36 mouse cellular contexts compared by ENCODE assay signal in genomic region chr5:65885699-65886443, GRCm38 (mm10). TPM values are rescaled to one million over a fixed set of nuclear protein-coding genes. Genes with fewer than 3 reads are reported as not detected.
DNase-seq lines count a peak whose midpoint lies in the region; ATAC-seq lines count a peak whose summit lies in the region.
"Had no signal": no experiment of that assay in that cellular context is flagged by ENCODE, and none has a peak within 500 bp of the region (broad histone marks: within the 10 kb centered on the region; RNA-seq: fewer than 3 reads in every experiment).

No protein-coding gene starts in this region.

- DNase-seq in kidney, adult 8-10 months, result peak; percentile 6 to 27
- DNase-seq in kidney, postnatal 4 days, result no peak
- DNase-seq in liver, embryonic 11.5 days (ENCODE audit: low spot score), result no peak
- DNase-seq in induced T-regulatory cell, adult 2 months (ENCODE audit: low read depth), result peak; percentile 64
- no peak for DNase-seq in frontal cortex, postnatal 10 days (ENCODE audit: low spot score in 2 of 2)
- DNase-seq: adrenal gland, postnatal 10 days; B cell, adult 2 months; cerebellum, adult 9-10 months; cerebellum, postnatal 36 days; embryo, embryonic 11 days; gastrocnemius, adult 2 months; heart, postnatal 14 days; layer of hippocampus, postnatal 36 days; left cerebral cortex, postnatal 4 days; right cerebral cortex, postnatal 14 days; thymus, postnatal 14 days had no signal

- no peak overlapping the region for H3K4me3 ChIP-seq in liver, embryonic 11.5 days (ENCODE audit: low read depth, low read length)
- H3K4me3 ChIP-seq in liver, embryonic 12.5 days, result no peak overlapping the region
- H3K4me3 ChIP-seq: embryonic facial prominence, embryonic 13.5 days; forebrain, embryonic 10.5 days; forebrain, embryonic 15.5 days; gastrocnemius, adult 2 months; hindbrain, embryonic 10.5 days; hindbrain, embryonic 15.5 days; liver, embryonic 15.5 days; lung, embryonic 15.5 days; midbrain, embryonic 12.5 days; myocyte; neural tube, embryonic 13.5 days; stomach, embryonic 15.5 days had no signal

- ATAC-seq in liver, embryonic 11.5 days (replicated peaks; ENCODE audit: low FRiP score), result 0 out of 2 replicates have a peak, but pooled peaks have one; percentile 57
- no peak for ATAC-seq in liver, embryonic 12.5 days
- peak; percentile 67 for ATAC-seq in megakaryocyte progenitor cell, adult 5-6 weeks (replicated peaks; ENCODE audit: poor library complexity)
- ATAC-seq: forebrain, embryonic 15.5 days; Patski had no signal

- H3K27ac ChIP-seq in liver, embryonic 11.5 days (ENCODE audit: low read depth, low read length), result no peak overlapping the region
- no peak overlapping the region for H3K27ac ChIP-seq in liver, embryonic 12.5 days
- H3K27ac ChIP-seq: embryonic facial prominence, embryonic 13.5 days; forebrain, embryonic 10.5 days; forebrain, embryonic 15.5 days; gastrocnemius, adult 2 months; hindbrain, embryonic 10.5 days; hindbrain, embryonic 15.5 days; liver, embryonic 15.5 days; lung, embryonic 15.5 days; midbrain, embryonic 12.5 days; neural tube, embryonic 13.5 days; stomach, embryonic 15.5 days had no signal

- H3K9ac ChIP-seq in liver, embryonic 11.5 days (ENCODE audit: low read depth, low read length), result no peak overlapping the region
- H3K9ac ChIP-seq in liver, embryonic 12.5 days, result no peak overlapping the region
- H3K9ac ChIP-seq: embryonic facial prominence, embryonic 13.5 days; forebrain, embryonic 15.5 days; hindbrain, embryonic 15.5 days; liver, embryonic 15.5 days; lung, embryonic 15.5 days; midbrain, embryonic 12.5 days; neural tube, embryonic 13.5 days; stomach, embryonic 15.5 days had no signal

- no peaks in the 10 kb centered on the region for H3K9me3 ChIP-seq in liver, embryonic 11.5 days (ENCODE audit: control insufficient read depth, low read length)
- no peaks in the 10 kb centered on the region for H3K9me3 ChIP-seq in liver, embryonic 12.5 days (replicated peaks)
- H3K9me3 ChIP-seq: embryonic facial prominence, embryonic 13.5 days; forebrain, embryonic 10.5 days; forebrain, embryonic 15.5 days; G1E; hindbrain, embryonic 10.5 days; hindbrain, embryonic 15.5 days; liver, embryonic 15.5 days; lung, embryonic 15.5 days; midbrain, embryonic 12.5 days; neural tube, embryonic 13.5 days; stomach, embryonic 15.5 days had no signal

- H3K4me2 ChIP-seq in liver, embryonic 11.5 days, result no peak overlapping the region
- no peak overlapping the region for H3K4me2 ChIP-seq in liver, embryonic 12.5 days
- H3K4me2 ChIP-seq: embryonic facial prominence, embryonic 13.5 days; forebrain, embryonic 15.5 days; hindbrain, embryonic 15.5 days; liver, embryonic 15.5 days; lung, embryonic 15.5 days; midbrain, embryonic 12.5 days; neural tube, embryonic 13.5 days; stomach, embryonic 15.5 days had no signal

- WGBS in liver, embryonic 11.5 days, result 64% methylated on average over 15 of the region's 15 CpGs
- 53% methylated on average over 15 of the region's 15 CpGs for WGBS in liver, embryonic 12.5 days (ENCODE audit: insufficient replicate concordance)

- no peaks in the 10 kb centered on the region for H3K27me3 ChIP-seq in liver, embryonic 11.5 days (replicated peaks; ENCODE audit: control insufficient read depth, insufficient read depth, low read length)
- no peaks in the 10 kb centered on the region for H3K27me3 ChIP-seq in liver, embryonic 12.5 days (replicated peaks)
- H3K27me3 ChIP-seq: embryonic facial prominence, embryonic 13.5 days; forebrain, embryonic 15.5 days; hindbrain, embryonic 15.5 days; liver, embryonic 15.5 days; lung, embryonic 15.5 days; midbrain, embryonic 12.5 days; neural tube, embryonic 13.5 days; Patski; stomach, embryonic 15.5 days had no signal

- no peaks in the 10 kb centered on the region for H3K36me3 ChIP-seq in liver, embryonic 11.5 days (ENCODE audit: control insufficient read depth, insufficient read depth, low read length)
- no peaks in the 10 kb centered on the region for H3K36me3 ChIP-seq in liver, embryonic 12.5 days
- H3K36me3 ChIP-seq: embryonic facial prominence, embryonic 13.5 days; forebrain, embryonic 10.5 days; forebrain, embryonic 15.5 days; G1E; hindbrain, embryonic 10.5 days; hindbrain, embryonic 15.5 days; liver, embryonic 15.5 days; lung, embryonic 15.5 days; midbrain, embryonic 12.5 days; neural tube, embryonic 13.5 days; stomach, embryonic 15.5 days had no signal

- H3K4me1 ChIP-seq in liver, embryonic 11.5 days (replicated peaks; ENCODE audit: control insufficient read depth, insufficient read depth, low read length), result peaks cover 8% of the 10 kb centered on the region
- H3K4me1 ChIP-seq in liver, embryonic 12.5 days, result peaks cover 25% of the 10 kb centered on the region
- H3K4me1 ChIP-seq: forebrain, embryonic 15.5 days; hindbrain, embryonic 15.5 days; lung, embryonic 15.5 days; midbrain, embryonic 12.5 days; neural tube, embryonic 13.5 days; stomach, embryonic 15.5 days had no signal

RNA-seq across cellular contexts. Expression of gene Rhoh, which starts 24.9 kb away (rescaled TPM):
- 1.3 and 2.4 TPM in 2 replicates for polyA plus RNA-seq in liver, embryonic 11.5 days (2014; fragmentation: Nextera tagmentation; extraction: Ambion mirVana)
- polyA plus RNA-seq in liver, embryonic 12.5 days (2016; fragmentation: Nextera tagmentation; extraction: Ambion mirVana), result 2.1 and 2.5 TPM in 2 replicates
- 13.3 and 15.3 TPM in 2 replicates for total RNA-seq in megakaryocyte progenitor cell, adult 5-6 weeks (2015)
- 18.2 and 18.6 TPM in 2 replicates for total RNA-seq in megakaryocyte progenitor cell, adult 5-6 weeks (2017)
- polyA plus RNA-seq: G1E had no signal

RNA-seq across cellular contexts. Expression of gene Chrna9, which starts 48.9 kb away (rescaled TPM):
- 0.14 TPM in 1 of 2 replicates, not detected in the other for polyA plus RNA-seq in liver, embryonic 11.5 days (2014; fragmentation: Nextera tagmentation; extraction: Ambion mirVana)
- polyA plus RNA-seq in liver, embryonic 12.5 days (2016; fragmentation: Nextera tagmentation; extraction: Ambion mirVana), result not detected in 2 replicates
- not detected in 2 replicates for total RNA-seq in megakaryocyte progenitor cell, adult 5-6 weeks (2015)
- total RNA-seq in megakaryocyte progenitor cell, adult 5-6 weeks (2017), result not detected in 2 replicates
- total RNA-seq: layer of hippocampus, postnatal 36 days; left cerebral cortex, postnatal 4 days; megakaryocyte, adult 5-6 weeks; midbrain, postnatal 0 days had no signal
- polyA plus RNA-seq: embryonic facial prominence, embryonic 13.5 days; forebrain, embryonic 10.5 days; forebrain, embryonic 15.5 days; frontal cortex, adult 2 months; G1E; heart, embryonic 14.5 days; hindbrain, embryonic 15.5 days; intestine, embryonic 14.5 days; liver, embryonic 15.5 days; midbrain, embryonic 12.5 days; midbrain, postnatal 0 days; myocyte; neural tube, embryonic 13.5 days; Patski; stomach, embryonic 15.5 days had no signal

Comparison
In these comparisons a context has a peak if more than half of its experiments do, and no peak if none do; other contexts are left out.
1. DNase-seq: peak in kidney, adult 8-10 months (2 of 2) and induced T-regulatory cell, adult 2 months (single experiment); none in kidney, postnatal 4 days (0 of 2), liver, embryonic 11.5 days (single experiment) and frontal cortex, postnatal 10 days (0 of 2).